Comparison of ENCODE assay signal across 7 mouse cellular contexts in genomic region chr2:144369020-144369421, GRCm38 (mm10). TPM values are rescaled to one million over a fixed set of nuclear protein-coding genes. Genes with fewer than 3 reads are reported as not detected.
DNase-seq lines count a peak whose midpoint lies in the region; ATAC-seq and TF ChIP-seq lines count a peak whose summit lies in the region.

No protein-coding gene starts in this region.

- H3K4me1 ChIP-seq in lung, postnatal 0 days (ENCODE audit: insufficient read depth, low read depth, low read length), result peaks cover 5% of the 10 kb centered on the region
- H3K4me1 ChIP-seq in embryonic facial prominence, embryonic 13.5 days, result peaks cover 17% of the 10 kb centered on the region
- peaks cover 4% of the 10 kb centered on the region; the same call in 1 of the 2 replicates for H3K4me1 ChIP-seq in hindbrain, postnatal 0 days (ENCODE audit: insufficient read depth, low read length)
- H3K4me1 ChIP-seq in midbrain, embryonic 16.5 days (ENCODE audit: control insufficient read depth, insufficient read depth, low read length), result peaks cover 11% of the 10 kb centered on the region

- DNase-seq in lung, postnatal 0 days (ENCODE audit: low spot score), result peak; percentile 83
- no peak for DNase-seq in lung, postnatal 10 days
- peak; percentile 79 for DNase-seq in T-cell, adult 2 months (ENCODE audit: low spot score)
- DNase-seq in hindbrain, postnatal 0 days (ENCODE audit: low spot score), result no peak
- DNase-seq in layer of hippocampus, adult 18-20 months (ENCODE audit: low spot score in 2 of 2), result no peak

- H3K9ac ChIP-seq in lung, postnatal 0 days (replicated peaks; ENCODE audit: low read depth), result peak overlapping the region; percentile 76
- H3K9ac ChIP-seq in embryonic facial prominence, embryonic 13.5 days, result peak overlapping the region; percentile 92
- H3K9ac ChIP-seq in hindbrain, postnatal 0 days (replicated peaks; ENCODE audit: low read length), result peak overlapping the region; percentile 88
- H3K9ac ChIP-seq in midbrain, embryonic 16.5 days (ENCODE audit: low read depth, low read length), result peak overlapping the region; percentile 93

- H3K4me2 ChIP-seq in lung, postnatal 0 days (replicated peaks; ENCODE audit: low read depth, low read length), result peak overlapping the region; percentile 70
- H3K4me2 ChIP-seq in embryonic facial prominence, embryonic 13.5 days, result peak overlapping the region; percentile 72
- H3K4me2 ChIP-seq in hindbrain, postnatal 0 days (ENCODE audit: low read depth, low read length), result peak overlapping the region; percentile 74
- peak overlapping the region; percentile 76 for H3K4me2 ChIP-seq in midbrain, embryonic 16.5 days (ENCODE audit: low read length)

- 1% methylated on average over 41 of the region's 43 CpGs for WGBS in lung, postnatal 0 days
- under 1% methylated on average over 43 of the region's 43 CpGs for WGBS in embryonic facial prominence, embryonic 13.5 days
- WGBS in hindbrain, postnatal 0 days, result under 1% methylated on average over 36 of the region's 43 CpGs
- 1% methylated on average over 35 of the region's 43 CpGs for WGBS in midbrain, embryonic 16.5 days

- peaks cover 7% of the 10 kb centered on the region; the same call in 1 of the 2 replicates for H3K36me3 ChIP-seq in lung, postnatal 0 days (ENCODE audit: insufficient read depth, low read length)
- H3K36me3 ChIP-seq in embryonic facial prominence, embryonic 13.5 days, result peaks cover 14% of the 10 kb centered on the region
- H3K36me3 ChIP-seq in hindbrain, postnatal 0 days (ENCODE audit: insufficient read depth, low read length), result peaks cover 3% of the 10 kb centered on the region; the same call in 1 of the 2 replicates
- H3K36me3 ChIP-seq in midbrain, embryonic 16.5 days (ENCODE audit: control insufficient read depth, insufficient read depth, low read length), result peaks cover 2% of the 10 kb centered on the region; the same call in 1 of the 2 replicates

- peak overlapping the region; percentile 84 for H3K4me3 ChIP-seq in lung, postnatal 0 days (ENCODE audit: low read depth, low read length)
- H3K4me3 ChIP-seq in embryonic facial prominence, embryonic 13.5 days, result peak overlapping the region; percentile 92
- H3K4me3 ChIP-seq in hindbrain, postnatal 0 days (ENCODE audit: low read length), result peak overlapping the region; percentile 83
- peak overlapping the region; percentile 94 for H3K4me3 ChIP-seq in midbrain, embryonic 16.5 days (ENCODE audit: low read depth, low read length)

- ATAC-seq in lung, postnatal 0 days, result peak; percentile 86
- peak; percentile 74 for ATAC-seq in embryonic facial prominence, embryonic 13.5 days (ENCODE audit: insufficient number of reproducible peaks, insufficient read depth, low FRiP score, low TSS enrichment, low read depth)
- peak; percentile 89 for ATAC-seq in hindbrain, postnatal 0 days
- peak; percentile 92 for ATAC-seq in midbrain, embryonic 16.5 days

- TF ChIP-seq EP300 in lung, postnatal 0 days (IDR thresholded peaks at IDR 0.05), result no peak

- H3K27me3 ChIP-seq in lung, postnatal 0 days (replicated peaks; ENCODE audit: insufficient read depth, low read length), result no peaks in the 10 kb centered on the region
- H3K27me3 ChIP-seq in embryonic facial prominence, embryonic 13.5 days, result no peaks in the 10 kb centered on the region
- no peaks in the 10 kb centered on the region for H3K27me3 ChIP-seq in hindbrain, postnatal 0 days (ENCODE audit: insufficient read depth, low read length)
- H3K27me3 ChIP-seq in midbrain, embryonic 16.5 days (ENCODE audit: control insufficient read depth, insufficient read depth, low read depth, low read length), result no peaks in the 10 kb centered on the region

- TF ChIP-seq CTCF in lung, postnatal 0 days (IDR thresholded peaks at IDR 0.05), result peak; percentile 24
- TF ChIP-seq CTCF in hindbrain, postnatal 0 days (IDR thresholded peaks at IDR 0.05; ENCODE audit: low read depth), result no peak

- H3K27ac ChIP-seq in lung, postnatal 0 days (ENCODE audit: low read length), result peak overlapping the region; percentile 92
- H3K27ac ChIP-seq in embryonic facial prominence, embryonic 13.5 days, result peak overlapping the region; percentile 93
- H3K27ac ChIP-seq in hindbrain, postnatal 0 days, result peak overlapping the region; percentile 92
- H3K27ac ChIP-seq in midbrain, embryonic 16.5 days (ENCODE audit: low read length), result peak overlapping the region; percentile 98

- H3K9me3 ChIP-seq in lung, postnatal 0 days (ENCODE audit: low read length), result no peaks in the 10 kb centered on the region
- H3K9me3 ChIP-seq in embryonic facial prominence, embryonic 13.5 days, result no peaks in the 10 kb centered on the region
- H3K9me3 ChIP-seq in hindbrain, postnatal 0 days (ENCODE audit: low read length), result no peaks in the 10 kb centered on the region
- no peaks in the 10 kb centered on the region for H3K9me3 ChIP-seq in midbrain, embryonic 16.5 days (replicated peaks; ENCODE audit: control insufficient read depth, low read length, poor library complexity, severe bottlenecking)

RNA-seq across cellular contexts. Expression of gene Pet117, which starts 0.2 kb away (rescaled TPM):
- polyA plus RNA-seq in lung, postnatal 0 days (2015; fragmentation: Nextera tagmentation; extraction: Ambion mirVana), result 1.6 and 2.5 TPM in 2 replicates
- 6.4 and 7.7 TPM in 2 replicates for polyA plus RNA-seq in embryonic facial prominence, embryonic 13.5 days (2015; fragmentation: Nextera tagmentation; extraction: Ambion mirVana)
- total RNA-seq in hindbrain, postnatal 0 days (2014; rRNA removed), result 2.4 TPM in 1 of 2 replicates, not detected in the other
- polyA plus RNA-seq in hindbrain, postnatal 0 days (2015; fragmentation: Nextera tagmentation; extraction: Ambion mirVana), result 2.8 and 3.1 TPM in 2 replicates
- polyA plus RNA-seq in midbrain, embryonic 16.5 days (2015; fragmentation: Nextera tagmentation; extraction: Ambion mirVana), result 3.3 TPM in 1 of 2 replicates, not detected in the other
- 10 to 100 TPM in 1 of 2 experiments, 1 to 10 TPM in 1; 6.9 to 10.4 TPM for total RNA-seq in layer of hippocampus, adult 18-20 months (2021)

RNA-seq across cellular contexts. Expression of gene Kat14, which starts 0.2 kb away (rescaled TPM):
- polyA plus RNA-seq in lung, postnatal 0 days (2015; fragmentation: Nextera tagmentation; extraction: Ambion mirVana), result 19.1 and 21.9 TPM in 2 replicates
- polyA plus RNA-seq in embryonic facial prominence, embryonic 13.5 days (2015; fragmentation: Nextera tagmentation; extraction: Ambion mirVana), result 43.5 and 44.3 TPM in 2 replicates
- 22.7 and 23.5 TPM in 2 replicates for total RNA-seq in hindbrain, postnatal 0 days (2014; rRNA removed)
- 18.6 and 22.5 TPM in 2 replicates for polyA plus RNA-seq in hindbrain, postnatal 0 days (2015; fragmentation: Nextera tagmentation; extraction: Ambion mirVana)
- 26.4 and 26.9 TPM in 2 replicates for polyA plus RNA-seq in midbrain, embryonic 16.5 days (2015; fragmentation: Nextera tagmentation; extraction: Ambion mirVana)
- total RNA-seq in layer of hippocampus, adult 18-20 months (2021), result 10 to 100 TPM; 31.9 to 36.6 TPM

RNA-seq across cellular contexts. Expression of gene Ovol2, which starts 37.1 kb away (rescaled TPM):
- 3.9 and 4.0 TPM in 2 replicates for polyA plus RNA-seq in lung, postnatal 0 days (2015; fragmentation: Nextera tagmentation; extraction: Ambion mirVana)
- polyA plus RNA-seq in embryonic facial prominence, embryonic 13.5 days (2015; fragmentation: Nextera tagmentation; extraction: Ambion mirVana), result 3.2 TPM in 2 replicates
- total RNA-seq in hindbrain, postnatal 0 days (2014; rRNA removed), result not detected in 2 replicates
- polyA plus RNA-seq in hindbrain, postnatal 0 days (2015; fragmentation: Nextera tagmentation; extraction: Ambion mirVana), result 0.09 TPM in 1 of 2 replicates, not detected in the other
- not detected in 2 replicates for polyA plus RNA-seq in midbrain, embryonic 16.5 days (2015; fragmentation: Nextera tagmentation; extraction: Ambion mirVana)
- total RNA-seq in layer of hippocampus, adult 18-20 months (2021), result 1 to 10 TPM; 1.6 to 1.9 TPM

Comparison
In these comparisons a context has a peak if more than half of its experiments do, and no peak if none do; other contexts are left out.
1. DNase-seq: peak in lung, postnatal 0 days (single experiment) and T-cell, adult 2 months (single experiment); none in lung, postnatal 10 days (single experiment), hindbrain, postnatal 0 days (single experiment) and layer of hippocampus, adult 18-20 months (0 of 2).
2. Peak in every context shown above with its lines, with median percentiles within 50 percentile points of each other: ATAC-seq, H3K27ac ChIP-seq, H3K4me2 ChIP-seq, H3K4me3 ChIP-seq and H3K9ac ChIP-seq.